Mouse (Mus musculus): ENCODE data around the gene Fzd4. TPM values are rescaled to one million over a fixed set of nuclear protein-coding genes. Genes with fewer than 3 reads are reported as not detected.

The Fzd4 gene
- 10 to 100 TPM; 31.6 to 35.8 TPM for total RNA-seq (2021)

GRCm38 (mm10) chr7:89404081-89404733, at the start of gene Fzd4, which contains the start of gene Tmem135:
Fzd4 (plus strand) TSS chr7:89404355.
Tmem135 (minus strand) TSS chr7:89404222.
- peak; percentile 93 for DNase-seq
- intact Hi-C loops (cut with DNase I), result loop anchor here (5.0 kb wide), 1 partner anchor 67 kb away; no protein-coding TSS in a partner anchor

- intact Hi-C loops (cut with DNase I), result no loop called here
- no peak for DNase-seq
These were observed 48.5 kb upstream of the Fzd4 start for GRCm38 (mm10) chr7:89355519-89356255.

DNA sequence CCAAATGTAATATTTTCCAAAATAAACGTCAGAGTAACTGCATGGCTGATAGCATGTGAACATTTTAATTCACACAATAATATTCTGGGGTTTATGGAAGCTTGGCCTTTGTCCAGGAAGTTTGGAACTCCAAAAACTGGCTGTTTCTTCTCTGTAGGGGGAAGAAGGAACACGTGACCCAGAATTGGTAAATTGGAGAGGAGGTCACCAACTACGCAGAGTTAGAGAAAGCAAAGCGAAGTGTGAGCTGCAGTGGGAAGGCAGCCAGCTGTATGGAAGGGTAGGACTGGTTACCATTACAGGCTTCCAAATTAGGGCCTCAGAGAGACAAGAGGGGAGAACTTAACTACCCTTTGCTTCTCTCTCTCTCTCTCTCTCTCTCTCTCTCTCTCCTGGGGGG, 47.8 kb upstream of the Fzd4 start:
- intact Hi-C loops (cut with DNase I), result no loop called here
- DNase-seq, result no peak

- no peak for DNase-seq
- intact Hi-C loops (cut with DNase I), result no loop called here
These were observed 40.2 kb upstream of the Fzd4 start for GRCm38 (mm10) chr7:89363975-89364374.

GRCm38 (mm10) chr7:89365135-89365880, 38.8 kb upstream of the Fzd4 start:
- no peak for DNase-seq
- intact Hi-C loops (cut with DNase I), result no loop called here

GRCm38 (mm10) chr7:89367643-89368042, 36.5 kb upstream of the Fzd4 start:
- DNase-seq, result no peak
- intact Hi-C loops (cut with DNase I), result loop anchor here (1.0 kb wide), 1 partner anchor 198 kb away; no protein-coding TSS in a partner anchor

DNA sequence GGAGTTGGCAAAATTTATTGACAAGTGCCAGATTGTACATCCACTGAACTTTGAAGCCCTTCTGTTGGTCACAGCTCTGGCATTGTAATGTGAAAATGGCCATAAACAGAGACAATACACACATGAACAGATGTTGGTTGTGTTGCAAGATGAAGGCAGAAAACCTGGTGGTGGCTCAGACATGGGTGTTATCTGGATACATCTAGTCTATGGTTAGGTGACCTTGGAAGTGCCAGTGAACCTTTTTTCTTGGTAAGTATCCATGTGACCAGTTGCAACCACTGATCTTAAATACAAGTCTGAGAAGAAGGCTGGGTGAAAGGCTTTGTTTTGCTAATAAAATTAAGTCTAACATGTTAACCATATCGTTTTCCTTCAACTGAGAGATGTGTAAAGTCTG, 34.1 kb upstream of the Fzd4 start:
- intact Hi-C loops (cut with DNase I), result loop anchor here (5.0 kb wide), 2 partner anchors 37 to 283 kb away; no protein-coding TSS in a partner anchor
- no peak for DNase-seq

DNA sequence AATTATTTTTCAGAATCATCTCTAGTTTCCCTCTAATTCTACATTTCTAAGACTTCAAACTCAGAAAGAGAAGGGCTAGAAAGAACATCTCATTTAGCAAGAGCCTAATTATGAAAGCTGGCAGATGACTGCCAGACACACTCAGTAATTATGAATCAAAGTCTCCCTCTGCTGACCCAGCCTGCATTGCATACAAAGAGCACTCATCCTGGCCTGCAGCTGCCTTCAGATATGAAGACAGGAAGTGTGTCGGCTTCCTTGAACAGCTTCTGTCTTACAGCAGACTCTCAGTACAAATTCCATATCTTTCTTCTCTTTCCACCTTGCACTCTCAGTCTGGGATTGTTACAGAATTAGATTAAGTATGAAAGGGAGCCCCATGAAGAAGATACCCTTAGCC, 33.2 kb upstream of the Fzd4 start:
- DNase-seq, result peak; percentile 38 to 44
- intact Hi-C loops (cut with DNase I), result loop anchor here (5.0 kb wide), 2 partner anchors 36 to 284 kb away; no protein-coding TSS in a partner anchor

GRCm38 (mm10) chr7:89371623-89372295, 32.4 kb upstream of the Fzd4 start:
- intact Hi-C loops (cut with DNase I), result loop anchor here (5.0 kb wide), 2 partner anchors 36 to 284 kb away; no protein-coding TSS in a partner anchor
- no peak for DNase-seq

DNA sequence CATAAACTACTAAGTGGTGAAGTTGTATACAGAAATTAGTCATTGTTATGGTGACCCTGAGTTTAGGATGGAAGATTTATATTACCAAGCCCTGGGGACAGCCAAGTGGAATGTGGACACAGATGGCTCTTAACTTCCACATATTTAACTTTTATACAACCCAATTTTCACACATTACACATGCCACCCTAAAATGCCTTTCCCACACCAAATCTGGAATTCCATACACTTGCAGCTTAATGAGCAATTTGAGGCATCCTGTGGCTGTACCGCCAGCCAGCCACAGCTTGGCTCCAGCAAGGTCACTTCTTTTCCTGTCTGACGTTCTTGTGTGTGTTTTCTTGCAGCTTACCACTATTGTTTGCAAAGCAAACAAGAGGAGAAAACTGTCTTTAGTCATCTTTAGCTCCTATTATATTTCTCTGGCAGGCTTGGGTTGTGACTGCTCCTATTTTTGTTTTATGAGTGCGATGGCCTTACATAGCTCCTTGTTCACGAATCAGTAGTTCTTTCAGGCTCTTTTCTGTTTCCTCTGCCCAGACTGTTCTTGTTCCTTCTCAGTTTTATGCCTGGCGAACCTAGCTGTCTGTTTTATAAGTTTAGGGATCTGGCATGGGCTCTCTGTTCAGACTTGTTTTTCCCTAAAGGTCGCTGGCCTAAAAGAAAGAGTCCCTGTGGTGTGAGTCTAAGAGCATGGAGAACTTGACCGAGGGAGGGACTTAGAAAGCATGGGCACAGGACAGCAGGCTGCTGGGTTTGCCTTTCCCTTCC, 23.0 kb upstream of the Fzd4 start:
- DNase-seq, result no peak
- intact Hi-C loops (cut with DNase I), result no loop called here

DNA sequence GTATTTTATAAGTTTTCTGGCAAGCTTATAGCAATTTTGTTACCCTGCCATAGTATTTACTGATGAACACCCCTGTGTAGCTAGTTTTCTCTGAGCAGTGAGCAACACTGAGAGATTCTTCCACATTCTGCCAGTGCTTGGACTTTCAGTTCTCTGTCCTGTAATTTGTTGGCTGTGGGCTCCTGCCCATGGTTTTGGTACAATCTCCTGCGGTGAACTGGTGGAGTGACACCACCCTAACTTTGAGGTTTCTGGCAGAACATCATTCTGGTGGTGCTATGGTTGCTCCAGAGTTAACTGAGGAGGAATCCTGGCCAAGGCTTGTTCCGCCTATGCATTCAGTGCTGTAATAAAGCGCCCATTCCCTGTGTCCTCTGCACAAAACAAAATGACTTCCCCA, 21.3 kb upstream of the Fzd4 start:
- intact Hi-C loops (cut with DNase I), result no loop called here
- DNase-seq, result no peak

DNA sequence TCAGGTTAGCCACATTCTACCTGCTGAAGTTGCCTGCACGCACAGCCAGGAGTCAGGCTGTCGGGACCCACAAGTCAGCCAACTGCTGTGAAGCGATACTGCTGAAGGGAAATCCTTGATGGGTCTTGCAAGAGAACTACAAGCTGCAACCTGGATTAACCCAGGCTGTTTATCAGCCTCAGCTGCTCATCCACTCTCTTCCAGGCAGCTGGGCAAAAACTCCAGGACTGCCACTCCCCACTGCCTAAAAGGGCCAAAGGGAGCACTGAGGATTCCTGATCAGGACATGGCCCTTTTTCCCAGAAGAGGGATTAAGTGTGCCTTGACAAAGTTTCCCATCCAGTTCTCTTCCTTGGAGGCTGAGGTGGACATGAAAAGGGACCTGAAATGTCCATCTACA, 15.2 kb upstream of the Fzd4 start:
- intact Hi-C loops (cut with DNase I), result no loop called here
- DNase-seq, result no peak

GRCm38 (mm10) chr7:89390660-89391059, 13.5 kb upstream of the Fzd4 start:
- no peak for DNase-seq

DNA sequence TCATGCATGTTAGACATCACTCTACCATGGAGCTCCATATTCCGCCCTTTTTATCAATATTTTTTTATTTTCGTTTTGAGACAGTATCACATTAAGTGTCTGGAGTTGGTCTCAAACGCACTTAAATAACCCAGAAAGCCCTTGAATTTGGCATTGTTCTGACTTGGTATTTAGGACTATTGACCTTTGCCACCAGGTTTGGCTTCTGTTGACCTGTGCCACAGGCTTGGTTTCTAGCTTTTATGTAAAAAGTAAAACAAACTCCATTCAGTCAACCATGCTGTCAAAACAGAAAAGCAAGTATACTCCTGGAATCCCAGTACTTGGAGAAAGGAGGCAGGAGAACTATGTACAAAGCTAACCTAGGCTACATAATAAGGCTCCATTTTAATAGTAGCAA, 12.9 kb upstream of the Fzd4 start:
- intact Hi-C loops (cut with DNase I), result no loop called here

More at GRCm38 (mm10) chr7:89390660-89391059, 13.5 kb upstream of the Fzd4 start:
- intact Hi-C loops (cut with DNase I), result no loop called here

DNA sequence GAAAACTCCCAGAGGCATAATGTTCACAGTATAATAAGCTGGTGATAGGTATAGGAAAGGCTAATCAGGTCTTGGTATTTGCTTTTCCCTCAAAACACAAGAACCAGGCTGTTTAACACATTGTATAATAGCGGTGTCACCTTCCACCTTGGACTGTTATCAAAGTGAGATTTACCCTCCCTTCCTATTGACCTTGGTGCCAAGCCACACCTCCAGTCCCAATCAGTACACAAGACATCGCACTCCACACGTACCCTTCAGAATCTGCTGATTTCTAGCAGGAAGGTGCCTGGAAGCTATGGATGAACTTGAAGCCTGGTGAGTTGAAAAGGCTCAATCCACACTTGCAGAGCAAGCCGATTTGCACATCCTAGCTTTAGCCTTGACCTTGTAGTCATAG, 12.3 kb upstream of the Fzd4 start:
- no peak for DNase-seq
- intact Hi-C loops (cut with DNase I), result no loop called here

More for the DNA sequence above, 12.9 kb upstream of the Fzd4 start:
- no peak for DNase-seq

GRCm38 (mm10) chr7:89392388-89392787, 11.8 kb upstream of the Fzd4 start:
- intact Hi-C loops (cut with DNase I), result no loop called here
- DNase-seq, result no peak

DNA sequence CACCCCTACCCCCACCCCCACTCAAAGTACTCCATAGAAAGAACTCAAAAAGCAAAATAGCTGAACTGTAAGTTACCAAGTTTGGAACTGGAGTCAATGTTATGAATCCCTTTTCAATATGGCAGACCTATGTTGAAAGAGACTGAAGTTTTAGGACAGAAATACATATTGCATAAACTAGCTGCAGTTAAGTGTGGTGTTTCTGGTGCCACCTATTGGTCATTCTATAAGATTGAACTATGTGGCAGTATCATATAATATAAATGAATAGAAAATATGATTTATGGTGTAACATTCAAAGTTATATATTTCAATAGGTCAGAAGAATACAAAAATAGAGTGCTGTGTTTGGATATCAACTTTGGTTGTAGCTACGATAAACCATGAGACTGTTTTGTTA, 11.3 kb upstream of the Fzd4 start:
- intact Hi-C loops (cut with DNase I), result no loop called here
- DNase-seq, result no peak

DNA sequence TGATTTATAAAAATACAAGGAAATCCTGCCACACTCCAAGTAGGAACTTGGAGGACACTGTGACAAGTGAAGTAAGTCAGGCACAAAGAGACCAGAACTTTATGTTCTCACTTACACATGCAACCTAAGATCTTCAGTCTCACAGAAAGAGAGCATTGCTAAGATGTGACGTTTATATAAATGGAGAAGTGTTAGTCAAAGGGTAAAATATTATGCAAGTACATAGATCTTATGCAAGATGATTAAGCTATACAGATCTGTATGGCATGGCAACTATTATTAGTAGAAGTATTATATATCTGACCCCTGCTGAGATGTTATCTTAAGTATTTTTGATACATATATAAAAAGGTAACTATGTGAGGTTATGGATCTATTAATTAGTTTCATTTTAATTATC, 8.8 kb upstream of the Fzd4 start:
- DNase-seq, result no peak
- intact Hi-C loops (cut with DNase I), result no loop called here

- DNase-seq, result no peak
- intact Hi-C loops (cut with DNase I), result no loop called here
These were observed 7.8 kb upstream of the Fzd4 start for GRCm38 (mm10) chr7:89396386-89396785.
